Comparison of ENCODE assay signal across 9 mouse cellular contexts in the genomic region with DNA sequence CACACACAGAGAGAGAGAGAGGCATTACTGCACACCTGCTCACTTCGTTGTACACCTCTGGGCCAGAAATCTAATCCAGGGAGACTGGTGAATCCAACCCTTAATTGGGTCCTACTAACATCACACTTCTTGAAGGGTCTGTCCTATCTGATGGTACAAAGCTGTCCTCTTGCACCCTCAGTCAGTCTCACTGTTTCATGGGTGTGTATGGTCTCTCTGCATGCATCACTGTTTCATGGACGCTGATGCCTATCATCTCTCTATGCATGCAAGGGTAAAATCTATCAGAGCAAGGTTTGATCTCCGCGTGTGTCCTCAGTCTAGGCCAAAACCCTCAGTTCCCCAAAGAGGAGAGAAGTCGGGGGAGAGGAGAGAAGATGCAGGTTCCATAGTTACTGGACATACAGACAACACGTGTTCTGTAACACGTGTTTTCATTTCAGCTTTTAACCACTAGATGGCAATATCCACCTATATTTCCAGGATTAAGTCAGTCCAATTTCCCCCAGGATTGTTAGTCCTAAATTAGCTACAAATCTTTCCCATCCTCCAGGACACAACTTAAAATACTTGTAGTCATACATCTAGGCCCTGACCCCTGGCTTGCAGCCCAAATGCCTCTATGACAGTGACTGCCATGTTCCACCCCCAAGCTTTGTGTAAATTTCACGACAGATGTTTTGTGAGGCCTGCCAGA. TPM values are rescaled to one million over a fixed set of nuclear protein-coding genes. Genes with fewer than 3 reads are reported as not detected.
A peak's percentile ranks its signal among the peaks of the same experiment; 100 is the strongest.
DNase-seq lines count a peak whose midpoint lies in the region; ATAC-seq and TF ChIP-seq lines count a peak whose summit lies in the region.
"Had no signal": no experiment of that assay in that cellular context is flagged by ENCODE, and none has a peak within 500 bp of the region (broad histone marks: within the 10 kb centered on the region; RNA-seq: fewer than 3 reads in every experiment).

No protein-coding gene starts in this region.

- whole genome bisulfite sequencing in hindbrain, embryonic 11.5 days, result 30% methylated on average over 8 of the region's 8 CpGs

- TF ChIP-seq POLR2A in CH12.LX (IDR thresholded peaks at IDR 0.05; ENCODE audit: low read depth, low read length), result no peak

- in situ Hi-C loops in CH12.LX (cut with MboI; ENCODE audit: low pct_ligation_motif_present, low pct_unique_long_range_greater_than_20kb, low sequenced_read_pairs), result loop anchor here (25.0 kb wide), 1 partner anchor 381 kb away; a partner anchor contains a TSS

- TF ChIP-seq RAD21 in CH12.LX (IDR thresholded peaks at IDR 0.05; ENCODE audit: low read depth, low read length), result peak; percentile 100

- peak; percentile 19 for DNase-seq in adrenal gland, adult 2 months
- no peak for DNase-seq in adrenal gland, adult 8-10 months
- DNase-seq in CH12.LX (ENCODE audit: extremely low read depth), result peak; percentile 80
- peak; percentile 74 for DNase-seq in hindbrain, embryonic 11.5 days (ENCODE audit: low spot score)
- DNase-seq in left cerebral cortex, postnatal 25 days (ENCODE audit: low spot score in 2 of 2), result peak; percentile 45 to 72
- peak; percentile 43 for DNase-seq in neural tube, embryonic 10.5 days (ENCODE audit: extremely low spot score, low spot score)
- DNase-seq in thymus, postnatal 14 days, result no peak

- dilution Hi-C loops in CH12.LX (cut with MboI; ENCODE audit: extremely low pct_ligation_motif_present, extremely low pct_unique_long_range_greater_than_20kb, low sequenced_read_pairs), result no loop called here

- H3K27me3 ChIP-seq in CH12.LX (replicated peaks), result peaks cover 3% of the 10 kb centered on the region
- H3K27me3 ChIP-seq in hindbrain, embryonic 11.5 days (ENCODE audit: control insufficient read depth, insufficient read depth, low read length), result no peaks in the 10 kb centered on the region

- peaks cover 6% of the 10 kb centered on the region for H3K9me3 ChIP-seq in CH12.LX (replicated peaks; ENCODE audit: low read length)
- no peaks in the 10 kb centered on the region for H3K9me3 ChIP-seq in hindbrain, embryonic 11.5 days (ENCODE audit: control insufficient read depth, low read length)

- peak; percentile 73 for ATAC-seq in common myeloid progenitor, adult 5-6 weeks (replicated peaks; ENCODE audit: low read depth, poor library complexity, severe bottlenecking)
- no peak for ATAC-seq in hindbrain, embryonic 11.5 days (ENCODE audit: low FRiP score)

- peak; percentile 87 to 98 for TF ChIP-seq CTCF in CH12.LX (conservative IDR thresholded peaks at IDR 0.05 in 1 of 2, IDR thresholded peaks at IDR 0.05 in 1 of 2; ENCODE audit: low read depth in 2 of 2, low read length in 2 of 2)

- no peak for TF ChIP-seq EP300 in CH12.LX (IDR thresholded peaks at IDR 0.05; ENCODE audit: low read length)

- H3K4me3 ChIP-seq in CH12.LX (replicated peaks in 1 of 3; ENCODE audit: low read depth in 2 of 3, low read length in 2 of 3, poor library complexity in 1 of 3), result no peak overlapping the region
- H3K4me3 ChIP-seq in hindbrain, embryonic 11.5 days (ENCODE audit: low read depth, low read length), result no peak overlapping the region

- H3K4me1 ChIP-seq in CH12.LX (ENCODE audit: control insufficient read depth in 1 of 2, insufficient read depth in 2 of 2), result peaks cover 24 to 41% of the 10 kb centered on the region in 2 experiments
- H3K4me1 ChIP-seq in hindbrain, embryonic 11.5 days (replicated peaks; ENCODE audit: control insufficient read depth, insufficient read depth, low read length), result no peaks in the 10 kb centered on the region

- H3K27ac ChIP-seq in CH12.LX (ENCODE audit: insufficient read depth, low read depth), result no peak overlapping the region
- H3K27ac ChIP-seq in hindbrain, embryonic 11.5 days (ENCODE audit: low read depth, low read length), result no peak overlapping the region

- no peaks in the 10 kb centered on the region for H3K79me2 ChIP-seq in CH12.LX (replicated peaks; ENCODE audit: control insufficient read depth, extremely low read depth, insufficient read depth, poor library complexity, severe bottlenecking)

- H3K4me2 ChIP-seq in CH12.LX (ENCODE audit: insufficient read depth, low read depth, poor library complexity, severe bottlenecking), result no peak overlapping the region
- no peak overlapping the region for H3K4me2 ChIP-seq in hindbrain, embryonic 11.5 days (replicated peaks; ENCODE audit: low read depth, low read length)

- intact Hi-C loops in left cerebral cortex, postnatal 25 days (cut with DNase I), result loop anchor here (1.0 to 2.0 kb wide), 2 partner anchors 79 to 183 kb away; no protein-coding TSS in a partner anchor

- H3K9ac ChIP-seq in CH12.LX (ENCODE audit: insufficient read depth, low read depth), result no peak overlapping the region
- no peak overlapping the region for H3K9ac ChIP-seq in hindbrain, embryonic 11.5 days (ENCODE audit: low read depth, low read length)

- no peaks in the 10 kb centered on the region for H3K36me3 ChIP-seq in CH12.LX (replicated peaks in 1 of 2; ENCODE audit: control insufficient read depth in 1 of 2, insufficient read depth in 1 of 2, low read length in 1 of 2)
- H3K36me3 ChIP-seq in hindbrain, embryonic 11.5 days (ENCODE audit: control insufficient read depth, insufficient read depth, low read length), result no peaks in the 10 kb centered on the region

TF ChIP-seq in CH12.LX, 34 proteins besides CTCF, POLR2A, EP300 and RAD21:
- TF ChIP-seq ZNF384 (IDR thresholded peaks at IDR 0.05; ENCODE audit: low read depth, low read length) (no peak), SMC3 (IDR thresholded peaks at IDR 0.05; ENCODE audit: low read depth, low read length) (peak; percentile 96), MYC (IDR thresholded peaks at IDR 0.05; ENCODE audit: low read depth, low read length) (peak; percentile 100), MXI1 (IDR thresholded peaks at IDR 0.05; ENCODE audit: low read depth, low read length) (peak; percentile 96), ELF1 (IDR thresholded peaks at IDR 0.05; ENCODE audit: low read depth, low read length) (no peak), IRF4 (IDR thresholded peaks at IDR 0.05; ENCODE audit: low read depth, low read length) (peak; percentile 43; the same call in 1 of the 2 replicates), USF1 (IDR thresholded peaks at IDR 0.05; ENCODE audit: low read depth, low read length) (peak; percentile 71), SIN3A (IDR thresholded peaks at IDR 0.05; ENCODE audit: low read length) (peak; percentile 88), ETS1 (conservative IDR thresholded peaks at IDR 0.05; ENCODE audit: low read depth, low read length) (no peak), TCF12 (IDR thresholded peaks at IDR 0.05; ENCODE audit: low read depth, low read length) (no peak), BHLHE40 (IDR thresholded peaks at IDR 0.05; ENCODE audit: low read depth, low read length) (peak; percentile 90), MAX (IDR thresholded peaks at IDR 0.05; ENCODE audit: low read length) (peak; percentile 100), JUND (conservative IDR thresholded peaks at IDR 0.05; ENCODE audit: low read depth, low read length) (peak; percentile 44; the same call in 1 of the 2 replicates), MEF2A (IDR thresholded peaks at IDR 0.05; ENCODE audit: borderline replicate concordance, low read depth, low read length) (peak; percentile 70), CHD1 (IDR thresholded peaks at IDR 0.05; ENCODE audit: low read depth, low read length) (no peak), USF2 (conservative IDR thresholded peaks at IDR 0.05; ENCODE audit: low read depth, low read length) (peak; percentile 71), E2F4 (IDR thresholded peaks at IDR 0.05; ENCODE audit: insufficient replicate concordance, low read depth, low read length) (no peak), ZC3H11A (IDR thresholded peaks at IDR 0.05; ENCODE audit: low read depth, low read length) (peak; percentile 85)

RNA-seq across cellular contexts. Expression of a gene that starts 22.2 kb away (rescaled TPM):
- 10 to 100 TPM in 1 of 2 experiments, 1 to 10 TPM in 1; 5.2 to 12.1 TPM for total RNA-seq in adrenal gland, adult 2 months (2021)
- polyA plus RNA-seq in adrenal gland, adult 2 months (2012; rRNA removed), result 0.42 and 0.53 TPM in 2 replicates
- 10 to 100 TPM in 1 of 4 experiments, 1 to 10 TPM in 3; 3.8 to 11.6 (median 6.6) TPM for total RNA-seq in adrenal gland, adult 8-10 months (2022)
- total RNA-seq in CH12.LX (2012; rRNA removed) (0.42 TPM in 1 of 2 replicates, not detected in the other), CH12.LX (2014; rRNA removed) (0.63 and 0.67 TPM in 2 replicates)
- 0.64 and 0.81 TPM in 2 replicates for polyA plus RNA-seq in CH12.LX (2012; ENCODE audit: insufficient read length, low read depth)
- 81.3 and 91.6 TPM in 2 replicates for total RNA-seq in common myeloid progenitor, adult 5-6 weeks (2017)
- polyA plus RNA-seq in hindbrain, embryonic 11.5 days (2014; fragmentation: Nextera tagmentation; extraction: Ambion mirVana), result 2.1 and 3.1 TPM in 2 replicates
- 1 to 10 TPM; 3.6 to 7.9 TPM for total RNA-seq in left cerebral cortex, postnatal 25 days (2021)

RNA-seq across cellular contexts. Expression of a gene that starts 25.9 kb away (rescaled TPM):
- 1 to 10 TPM; 1.8 to 2.0 TPM for total RNA-seq in adrenal gland, adult 2 months (2021)
- polyA plus RNA-seq in adrenal gland, adult 2 months (2012; rRNA removed), result 20.3 and 21.6 TPM in 2 replicates
- total RNA-seq in adrenal gland, adult 8-10 months (2022), result 1 to 10 TPM; 2.1 to 3.8 (median 2.7) TPM
- total RNA-seq in CH12.LX (2012; rRNA removed) (0.68 TPM in 1 of 2 replicates, not detected in the other), CH12.LX (2014; rRNA removed) (0.60 TPM in 1 of 2 replicates, not detected in the other)
- 1.3 and 1.9 TPM in 2 replicates for polyA plus RNA-seq in CH12.LX (2012; ENCODE audit: insufficient read length, low read depth)
- 2.1 and 6.3 TPM in 2 replicates for total RNA-seq in common myeloid progenitor, adult 5-6 weeks (2017)
- 0.42 TPM in 1 of 2 replicates, not detected in the other for polyA plus RNA-seq in hindbrain, embryonic 11.5 days (2014; fragmentation: Nextera tagmentation; extraction: Ambion mirVana)
- total RNA-seq in left cerebral cortex, postnatal 25 days (2021), result not detected
- total RNA-seq: layer of hippocampus, adult 18-20 months had no signal

RNA-seq across cellular contexts. Expression of a gene that starts 34.3 kb away (rescaled TPM):
- not detected for total RNA-seq in adrenal gland, adult 2 months (2021)
- not detected in 2 replicates for polyA plus RNA-seq in adrenal gland, adult 2 months (2012; rRNA removed)
- not detected for total RNA-seq in adrenal gland, adult 8-10 months (2022)
- total RNA-seq in CH12.LX (2012; rRNA removed) (not detected in 2 replicates), CH12.LX (2014; rRNA removed) (not detected in 2 replicates)
- not detected in 2 replicates for polyA plus RNA-seq in CH12.LX (2012; ENCODE audit: insufficient read length, low read depth)
- total RNA-seq in common myeloid progenitor, adult 5-6 weeks (2017), result not detected in 2 replicates
- not detected in 2 replicates for polyA plus RNA-seq in hindbrain, embryonic 11.5 days (2014; fragmentation: Nextera tagmentation; extraction: Ambion mirVana)
- total RNA-seq in left cerebral cortex, postnatal 25 days (2021), result not detected
- total RNA-seq: layer of hippocampus, adult 18-20 months had no signal

RNA-seq across cellular contexts. Expression of a gene that starts 36.7 kb away (rescaled TPM):
- total RNA-seq in adrenal gland, adult 2 months (2021), result 10 to 100 TPM; 13.1 to 33.7 TPM
- 3.4 and 3.7 TPM in 2 replicates for polyA plus RNA-seq in adrenal gland, adult 2 months (2012; rRNA removed)
- 10 to 100 TPM; 11.5 to 22.0 (median 14.3) TPM for total RNA-seq in adrenal gland, adult 8-10 months (2022)
- total RNA-seq in CH12.LX (2012; rRNA removed) (0.13 and 0.30 TPM in 2 replicates), CH12.LX (2014; rRNA removed) (1.2 and 1.8 TPM in 2 replicates)
- 0.93 and 1.3 TPM in 2 replicates for polyA plus RNA-seq in CH12.LX (2012; ENCODE audit: insufficient read length, low read depth)
- total RNA-seq in common myeloid progenitor, adult 5-6 weeks (2017), result 1.8 and 2.1 TPM in 2 replicates
- 0.98 and 1.3 TPM in 2 replicates for polyA plus RNA-seq in hindbrain, embryonic 11.5 days (2014; fragmentation: Nextera tagmentation; extraction: Ambion mirVana)
- 1 to 10 TPM; 1.7 to 2.4 TPM for total RNA-seq in left cerebral cortex, postnatal 25 days (2021)

Comparison
In these comparisons a context has a peak if more than half of its experiments do, and no peak if none do; other contexts are left out.
1. DNase-seq: peak in adrenal gland, adult 2 months (single experiment), CH12.LX (single experiment), hindbrain, embryonic 11.5 days (single experiment), left cerebral cortex, postnatal 25 days (2 of 2) and neural tube, embryonic 10.5 days (single experiment); none in adrenal gland, adult 8-10 months (single experiment) and thymus, postnatal 14 days (single experiment).